Mouse (Mus musculus): Measurements from ENCODE around the gene Snx3.
A peak's percentile ranks its signal among the peaks of the same experiment; 100 is the strongest.

DNA sequence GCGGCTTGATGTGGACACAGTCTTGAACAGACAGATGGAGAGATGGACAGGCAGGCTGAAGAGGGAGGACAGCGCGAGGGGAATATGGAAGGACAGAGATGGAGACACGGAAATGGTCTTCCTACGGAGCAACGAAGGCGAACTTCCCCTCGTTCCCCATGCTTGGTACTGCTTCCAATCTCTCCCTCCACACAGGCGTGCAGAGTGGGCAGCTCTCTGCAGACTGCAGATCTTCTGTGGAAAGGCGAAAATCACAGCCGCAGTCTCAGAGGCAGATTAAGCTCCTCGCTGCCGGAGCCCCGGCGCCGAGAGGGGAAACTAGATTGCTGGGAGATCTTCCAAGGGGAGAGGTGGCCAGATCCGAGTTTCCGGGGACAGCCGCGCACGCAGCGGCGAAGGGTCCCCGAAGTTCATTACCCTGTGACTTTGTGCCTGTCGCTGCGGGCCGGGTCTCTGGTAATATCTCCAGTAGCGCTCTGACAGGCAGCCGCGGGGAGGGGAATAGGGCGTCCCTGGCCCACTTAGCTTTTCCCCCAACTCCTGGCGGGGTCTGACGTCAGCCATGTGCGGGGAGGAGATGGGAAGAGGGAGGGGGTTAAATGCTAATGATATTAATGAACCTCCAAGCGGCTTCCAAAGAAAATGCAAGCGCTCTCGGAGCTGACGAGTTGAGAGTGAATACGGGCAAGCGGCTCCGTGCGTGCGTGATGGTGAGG lies 81.5 kb downstream of the Snx3 start, which contains the start of the genes Nr2e1 and Ostm1:
- peak; percentile 37; the same call in 1 of the 2 replicates for TF ChIP-seq CTCF (IDR thresholded peaks at IDR 0.05; ENCODE audit: insufficient read depth, low read depth, low read length)
- no peak for TF ChIP-seq POLR2A (IDR thresholded peaks at IDR 0.05; ENCODE audit: insufficient read depth, low read depth, low read length)
